Mouse (Mus musculus) intestine, embryonic 15.5 days (tissue): Measurements from ENCODE around the gene 6330409D20Rik. TPM values are rescaled to one million over a fixed set of nuclear protein-coding genes. Genes with fewer than 3 reads are reported as not detected.

Experiments used
- ATAC-seq: fragments of 200-750 bp; cut with Nextera tagmentation; 2 replicates; pipeline ENCODE4 v1.8.0; 2017; ENCODE audit warnings: moderate TSS enrichment, moderate library complexity
- H3K27ac ChIP-seq: fragments of 300-500 bp; sonication (generic); 2 replicates; pipeline ENCODE4 v1.5.1; 2015; ENCODE audit warnings: mild to moderate bottlenecking, inconsistent platforms
- H3K27me3 ChIP-seq: fragments of 300-500 bp; sonication (generic); replicated peaks from 2 replicates; pipeline ENCODE4 v1.6.1; 2015; ENCODE audit warnings: inconsistent platforms
- H3K36me3 ChIP-seq: fragments of 300-500 bp; sonication (generic); 2 replicates; pipeline ENCODE4 v1.6.1; 2015; ENCODE audit warnings: inconsistent platforms
- H3K4me1 ChIP-seq: fragments of 300-500 bp; sonication (generic); replicated peaks from 2 replicates; pipeline ENCODE4 v1.6.1; 2015; ENCODE audit warnings: inconsistent platforms
- H3K4me2 ChIP-seq: fragments of 300-500 bp; sonication (generic); replicated peaks from 2 replicates; pipeline ENCODE4 v1.6.1; 2015; ENCODE audit warnings: mild to moderate bottlenecking, inconsistent platforms
- H3K4me3 ChIP-seq: fragments of 300-500 bp; sonication (generic); replicated peaks from 2 replicates; pipeline ENCODE4 v1.5.1; 2015; ENCODE audit warnings: inconsistent platforms
- H3K9ac ChIP-seq: fragments of 300-500 bp; sonication (generic); 2 replicates; pipeline ENCODE4 v1.6.1; 2015; ENCODE audit warnings: inconsistent platforms
- H3K9me3 ChIP-seq: fragments of 300-500 bp; sonication (generic); 2 replicates; pipeline ENCODE4 v1.6.1; 2016; ENCODE audit warnings: inconsistent platforms
- WGBS: fragments of 180-500 bp; shearing (Covaris S2); methylation state at CpG from one replicate; pipeline ENCODE4 v1.1.7; 2015; 5-methylcytosine and 5-hydroxymethylcytosine counted together
- polyA plus RNA-seq: library from polyadenylated mRNA; unstranded; fragments of >200 nt; fragmentation: Nextera tagmentation; extraction: Ambion mirVana; gene quantifications from 2 replicates; pipeline ENCODE4 v1.2.1, GENCODE M21; 2015

6330409D20Rik gene
- polyA plus RNA-seq, 1 experiment from 2014 or later: 0.13 TPM

GRCm38 (mm10) chr2:32750887-32751664 is 10.3 kb upstream of the 6330409D20Rik start:
- Histone ChIP-seq H3K4me2 (peak overlapping the region; percentile 65), H3K9ac (peak overlapping the region; percentile 39; the same call in 1 of the 2 replicates), H3K4me1 (peaks cover 8% of the 10 kb centered on the region), H3K4me3 (peak overlapping the region; percentile 42), H3K27ac (peak overlapping the region; percentile 41), H3K27me3 (no peaks in the 10 kb centered on the region), H3K36me3 (peaks cover 27% of the 10 kb centered on the region), H3K9me3 (no peaks in the 10 kb centered on the region)
- peak; percentile 95 for ATAC-seq
- 18% methylated on average over 31 of the region's 31 CpGs for WGBS

GRCm38 (mm10) chr2:32750199-32750598 is 9.4 kb upstream of the 6330409D20Rik start:
- ATAC-seq: no peak
- Histone ChIP-seq H3K4me1 (peaks cover 8% of the 10 kb centered on the region), H3K9ac (no peak overlapping the region), H3K4me3 (no peak overlapping the region), H3K27me3 (no peaks in the 10 kb centered on the region), H3K4me2 (no peak overlapping the region), H3K9me3 (no peaks in the 10 kb centered on the region), H3K36me3 (peaks cover 29% of the 10 kb centered on the region), H3K27ac (no peak overlapping the region)
- 67% methylated on average over 7 of the region's 7 CpGs for WGBS

- Histone ChIP-seq H3K27me3 (no peaks in the 10 kb centered on the region), H3K9me3 (no peaks in the 10 kb centered on the region), H3K4me3 (no peak overlapping the region), H3K4me1 (peaks cover 8% of the 10 kb centered on the region), H3K4me2 (no peak overlapping the region), H3K9ac (no peak overlapping the region), H3K36me3 (peaks cover 22% of the 10 kb centered on the region), H3K27ac (no peak overlapping the region)
- WGBS: 87% methylated on average over 16 of the region's 16 CpGs
- no peak for ATAC-seq
These were observed 8.3 kb upstream of the 6330409D20Rik start for GRCm38 (mm10) chr2:32749082-32749481.

GRCm38 (mm10) chr2:32744272-32744982 is 3.6 kb upstream of the 6330409D20Rik start:
- 0 out of 2 replicates have a peak, but pooled peaks cover 14% of the 10 kb centered on the region for H3K36me3 ChIP-seq
- no peak overlapping the region for H3K4me2 ChIP-seq
- WGBS: 73% methylated on average over 15 of the region's 15 CpGs
- H3K27ac ChIP-seq: no peak overlapping the region
- peaks cover 30% of the 10 kb centered on the region for H3K27me3 ChIP-seq
- H3K4me3 ChIP-seq: no peak overlapping the region
- H3K4me1 ChIP-seq: peaks cover 19% of the 10 kb centered on the region
- ATAC-seq: no peak
- no peaks in the 10 kb centered on the region for H3K9me3 ChIP-seq
- no peak overlapping the region for H3K9ac ChIP-seq

GRCm38 (mm10) chr2:32742173-32742531 is 1.3 kb upstream of the 6330409D20Rik start:
- H3K4me1 ChIP-seq: peaks cover 19% of the 10 kb centered on the region
- peak overlapping the region; percentile 94 for H3K4me2 ChIP-seq
- H3K27ac ChIP-seq: no peak overlapping the region
- no peaks in the 10 kb centered on the region for H3K9me3 ChIP-seq
- ATAC-seq: peak; percentile 41
- H3K36me3 ChIP-seq: 0 out of 2 replicates have a peak, but pooled peaks cover 6% of the 10 kb centered on the region
- peak overlapping the region; percentile 47 for H3K4me3 ChIP-seq
- peaks cover 30% of the 10 kb centered on the region for H3K27me3 ChIP-seq
- no peak overlapping the region for H3K9ac ChIP-seq
- 18% methylated on average over 18 of the region's 18 CpGs for WGBS

- peak overlapping the region; percentile 94 for H3K4me2 ChIP-seq
- peak overlapping the region; percentile 47 for H3K4me3 ChIP-seq
- H3K27ac ChIP-seq: peak overlapping the region; percentile 23; the same call in 1 of the 2 replicates
- peak overlapping the region; percentile 46 for H3K9ac ChIP-seq
- H3K27me3 ChIP-seq: peaks cover 30% of the 10 kb centered on the region
- H3K4me1 ChIP-seq: peaks cover 22% of the 10 kb centered on the region
- ATAC-seq: peak; percentile 73
- 5% methylated on average over 46 of the region's 58 CpGs for WGBS
- H3K9me3 ChIP-seq: no peaks in the 10 kb centered on the region
- H3K36me3 ChIP-seq: 0 out of 2 replicates have a peak, but pooled peaks cover 4% of the 10 kb centered on the region
These were observed 707 bp upstream of the 6330409D20Rik start for GRCm38 (mm10) chr2:32741273-32742172.

- ATAC-seq: no peak
- H3K4me1 ChIP-seq: peaks cover 34% of the 10 kb centered on the region
- no peak overlapping the region for H3K27ac ChIP-seq
- H3K4me2 ChIP-seq: no peak overlapping the region
- 72% methylated on average over 4 of the region's 4 CpGs for WGBS
- no peak overlapping the region for H3K9ac ChIP-seq
- no peaks in the 10 kb centered on the region for H3K36me3 ChIP-seq
- H3K9me3 ChIP-seq: no peaks in the 10 kb centered on the region
- H3K27me3 ChIP-seq: peaks cover 30% of the 10 kb centered on the region
- no peak overlapping the region for H3K4me3 ChIP-seq
These were observed 1.5 kb downstream of the 6330409D20Rik start for GRCm38 (mm10) chr2:32739311-32739710.

- no peaks in the 10 kb centered on the region for H3K36me3 ChIP-seq
- H3K9me3 ChIP-seq: no peaks in the 10 kb centered on the region
- H3K27ac ChIP-seq: no peak overlapping the region
- peaks cover 38% of the 10 kb centered on the region for H3K4me1 ChIP-seq
- WGBS: 69% methylated on average over 6 of the region's 6 CpGs
- no peak overlapping the region for H3K9ac ChIP-seq
- no peak overlapping the region for H3K4me2 ChIP-seq
- no peak overlapping the region for H3K4me3 ChIP-seq
- no peak for ATAC-seq
- H3K27me3 ChIP-seq: peaks cover 21% of the 10 kb centered on the region
These were observed 3.8 kb downstream of the 6330409D20Rik start for GRCm38 (mm10) chr2:32737008-32737407.

- H3K36me3 ChIP-seq: no peaks in the 10 kb centered on the region
- 0 out of 2 replicates have a peak overlapping the region, but pooled peaks have one; percentile 9 for H3K27ac ChIP-seq
- peak; percentile 57 for ATAC-seq
- no peak overlapping the region for H3K9ac ChIP-seq
- H3K9me3 ChIP-seq: no peaks in the 10 kb centered on the region
- WGBS: 52% methylated on average over 3 of the region's 3 CpGs
- no peak overlapping the region for H3K4me3 ChIP-seq
- H3K4me1 ChIP-seq: peaks cover 35% of the 10 kb centered on the region
- no peak overlapping the region for H3K4me2 ChIP-seq
- peaks cover 14% of the 10 kb centered on the region for H3K27me3 ChIP-seq
These were observed 4.4 kb downstream of the 6330409D20Rik start for GRCm38 (mm10) chr2:32736306-32736829.

- H3K4me3 ChIP-seq: no peak overlapping the region
- H3K27ac ChIP-seq: peak overlapping the region; percentile 45
- ATAC-seq: no peak
- peaks cover 34% of the 10 kb centered on the region for H3K4me1 ChIP-seq
- H3K36me3 ChIP-seq: no peaks in the 10 kb centered on the region
- H3K9me3 ChIP-seq: no peaks in the 10 kb centered on the region
- H3K9ac ChIP-seq: no peak overlapping the region
- 58% methylated on average over 4 of the region's 4 CpGs for WGBS
- H3K27me3 ChIP-seq: peaks cover 4% of the 10 kb centered on the region; the same call in 1 of the 2 replicates
- H3K4me2 ChIP-seq: no peak overlapping the region; the same call in 1 of the 2 replicates
These were observed 5.9 kb downstream of the 6330409D20Rik start for GRCm38 (mm10) chr2:32734933-32735332.

- Histone ChIP-seq H3K4me3 (no peak overlapping the region), H3K4me2 (no peak overlapping the region; the same call in 1 of the 2 replicates), H3K9me3 (no peaks in the 10 kb centered on the region), H3K27ac (peak overlapping the region; percentile 45), H3K9ac (no peak overlapping the region), H3K27me3 (no peaks in the 10 kb centered on the region; the same call in 1 of the 2 replicates), H3K36me3 (no peaks in the 10 kb centered on the region), H3K4me1 (peaks cover 31% of the 10 kb centered on the region)
- WGBS: 36% methylated on average over 4 of the region's 4 CpGs
- peak; percentile 18; the same call in 1 of the 2 replicates for ATAC-seq
These were observed 6.3 kb downstream of the 6330409D20Rik start for GRCm38 (mm10) chr2:32734480-32734879.
